Mouse (Mus musculus) kidney, postnatal 0 days (tissue): ENCODE results near the gene Ctsz. TPM values are rescaled to one million over a fixed set of nuclear protein-coding genes. Genes with fewer than 3 reads are reported as not detected.

ENCODE experiments used
- ATAC-seq: fragments of 200-750 bp; cut with Nextera tagmentation; replicated peaks from 2 replicates; pipeline ENCODE4 v1.8.0; 2017; ENCODE audit warnings: low read depth, moderate number of reproducible peaks, moderate TSS enrichment, moderate library complexity; ENCODE audit not compliant: low FRiP score
- DNase-seq: peaks from one replicate; pipeline ENCODE4 v3.0.0-alpha.2; 2016; ENCODE audit warnings: low spot score
- H3K27ac ChIP-seq: fragments of 300-500 bp; sonication (generic); 2 replicates; pipeline ENCODE4 v1.5.1; 2014; ENCODE audit warnings: mild to moderate bottlenecking
- H3K27me3 ChIP-seq: fragments of 300-500 bp; sonication (generic); 2 replicates; pipeline ENCODE4 v1.6.1; 2014; ENCODE audit warnings: low read length, mixed read lengths; ENCODE audit not compliant: insufficient read depth
- H3K36me3 ChIP-seq: fragments of 300-500 bp; sonication (generic); 2 replicates; pipeline ENCODE4 v1.6.1; 2014; ENCODE audit warnings: low read length, mixed read lengths; ENCODE audit not compliant: insufficient read depth
- H3K4me1 ChIP-seq: fragments of 300-500 bp; sonication (generic); replicated peaks from 2 replicates; pipeline ENCODE4 v1.6.1; 2014; ENCODE audit warnings: antibody characterized with exemption, low read length, mixed read lengths; ENCODE audit not compliant: insufficient read depth
- H3K4me2 ChIP-seq: fragments of 300-500 bp; sonication (generic); 2 replicates; pipeline ENCODE4 v1.6.1; 2014; ENCODE audit warnings: mild to moderate bottlenecking, low read length, moderate library complexity, mixed read lengths
- H3K4me3 ChIP-seq: fragments of 300-500 bp; sonication (generic); replicated peaks from 2 replicates; pipeline ENCODE4 v1.5.1; 2014; ENCODE audit warnings: low read depth, low read length
- H3K9ac ChIP-seq: fragments of 300-500 bp; sonication (generic); 2 replicates; pipeline ENCODE4 v1.6.1; 2014; ENCODE audit warnings: low read depth, low read length
- H3K9me3 ChIP-seq: fragments of 300-500 bp; sonication (generic); replicated peaks from 2 replicates; pipeline ENCODE4 v1.6.1; 2016; ENCODE audit warnings: low read length, inconsistent platforms, mixed read lengths
- CTCF ChIP-seq: IDR thresholded peaks from 2 replicates; pipeline ENCODE4 v1.5.1; 2016; ENCODE audit warnings: antibody characterized with exemption, low read depth, mild to moderate bottlenecking, moderate library complexity
- WGBS: fragments of 180-500 bp; shearing (Covaris S2); extraction: QIAGEN DNeasy Blood & Tissue Kit; methylation state at CpG from one replicate; pipeline ENCODE4 v1.1.7; 2014; 5-methylcytosine and 5-hydroxymethylcytosine counted together
- polyA plus RNA-seq: library from polyadenylated mRNA; unstranded; fragments of >200 nt; fragmentation: Nextera tagmentation; extraction: Ambion mirVana; gene quantifications from 2 replicates; pipeline ENCODE4 v1.2.1, GENCODE M21; 2015

The Ctsz gene
- polyA plus RNA-seq, 1 experiment from 2014 or later, result 131 TPM

- no peak overlapping the region for H3K4me3 ChIP-seq
- no peak for TF ChIP-seq CTCF
- H3K4me1 ChIP-seq, result no peaks in the 10 kb centered on the region
- no peaks in the 10 kb centered on the region for H3K9me3 ChIP-seq
- H3K36me3 ChIP-seq, result peaks cover 58% of the 10 kb centered on the region
- no peak overlapping the region for H3K4me2 ChIP-seq
- ATAC-seq, result peak; percentile 37
- peak; percentile 73 for DNase-seq
- 69% methylated on average over 11 of the region's 11 CpGs for WGBS
- H3K9ac ChIP-seq, result no peak overlapping the region
- no peaks in the 10 kb centered on the region for H3K27me3 ChIP-seq
- H3K27ac ChIP-seq, result no peak overlapping the region
Observed at GRCm38 (mm10) chr2:174424301-174425085, 14.3 kb downstream of the Ctsz start.

- H3K4me3 ChIP-seq, result no peak overlapping the region
- no peaks in the 10 kb centered on the region for H3K9me3 ChIP-seq
- no peak for DNase-seq
- H3K27ac ChIP-seq, result no peak overlapping the region
- ATAC-seq, result no peak
- no peak overlapping the region for H3K4me2 ChIP-seq
- H3K9ac ChIP-seq, result no peak overlapping the region
- no peak for TF ChIP-seq CTCF
- H3K4me1 ChIP-seq, result peaks cover 6% of the 10 kb centered on the region; the same call in 1 of the 2 replicates
- WGBS, result 81% methylated on average over 6 of the region's 6 CpGs
- H3K27me3 ChIP-seq, result no peaks in the 10 kb centered on the region
- H3K36me3 ChIP-seq, result peaks cover 39% of the 10 kb centered on the region
Observed at GRCm38 (mm10) chr2:174421107-174421506, 17.7 kb downstream of the Ctsz start.

GRCm38 (mm10) chr2:174415731-174416310 lies 23.0 kb downstream of the Ctsz start, which contains the start of gene Nelfcd:
Nelfcd (plus strand) TSS chr2:174415804.
- Histone ChIP-seq H3K4me2 (peak within 1 kb of the TSS; percentile 97), H3K27ac (0 out of 2 replicates have a peak within 1 kb of the TSS, but pooled peaks have one; percentile 36), H3K9ac (peak within 1 kb of the TSS; percentile 87), H3K27me3 (no peaks in the 10 kb centered on the region), H3K9me3 (no peaks in the 10 kb centered on the region), H3K4me3 (peak within 1 kb of the TSS; percentile 94), H3K4me1 (peaks cover 8% of the 10 kb centered on the region; the same call in 1 of the 2 replicates), H3K36me3 (no peaks in the 10 kb centered on the region)
- under 1% methylated on average over 40 of the region's 40 CpGs for WGBS
- ATAC-seq, result peak; percentile 92
- no peak for TF ChIP-seq CTCF
- DNase-seq, result peak; percentile 99

GRCm38 (mm10) chr2:174415001-174415730 lies 23.7 kb downstream of the Ctsz start:
- DNase-seq (no peak), ATAC-seq (no peak; the same call in 1 of the 2 replicates)
- H3K9ac ChIP-seq, result no peak overlapping the region
- no peaks in the 10 kb centered on the region for H3K27me3 ChIP-seq
- TF ChIP-seq CTCF, result no peak
- peak overlapping the region; percentile 97; the same call in 1 of the 2 replicates for H3K4me2 ChIP-seq
- H3K9me3 ChIP-seq, result no peaks in the 10 kb centered on the region
- H3K36me3 ChIP-seq, result no peaks in the 10 kb centered on the region
- H3K4me1 ChIP-seq, result peaks cover 8% of the 10 kb centered on the region; the same call in 1 of the 2 replicates
- WGBS, result 47% methylated on average over 16 of the region's 18 CpGs
- H3K4me3 ChIP-seq, result peak overlapping the region; percentile 94; the same call in 1 of the 2 replicates
- no peak overlapping the region for H3K27ac ChIP-seq

- Histone ChIP-seq H3K9me3 (no peaks in the 10 kb centered on the region), H3K36me3 (no peaks in the 10 kb centered on the region), H3K27ac (no peak overlapping the region), H3K9ac (no peak overlapping the region), H3K4me1 (peaks cover 8% of the 10 kb centered on the region; the same call in 1 of the 2 replicates), H3K4me3 (no peak overlapping the region), H3K27me3 (no peaks in the 10 kb centered on the region), H3K4me2 (no peak overlapping the region)
- TF ChIP-seq CTCF, result no peak
- no peak for DNase-seq
- no peak for ATAC-seq
- WGBS, result 76% methylated on average over 7 of the region's 7 CpGs
Observed at GRCm38 (mm10) chr2:174413127-174413526, 25.7 kb downstream of the Ctsz start.

GRCm38 (mm10) chr2:174410222-174410621 lies 28.6 kb downstream of the Ctsz start:
- Histone ChIP-seq H3K36me3 (no peaks in the 10 kb centered on the region), H3K9me3 (no peaks in the 10 kb centered on the region), H3K4me2 (no peak overlapping the region), H3K4me3 (no peak overlapping the region), H3K9ac (no peak overlapping the region), H3K27ac (no peak overlapping the region), H3K27me3 (no peaks in the 10 kb centered on the region), H3K4me1 (no peaks in the 10 kb centered on the region)
- ATAC-seq (peak; percentile 21; the same call in 1 of the 2 replicates), DNase-seq (peak; percentile 11)
- 38% methylated on average over 2 of the region's 2 CpGs for WGBS
- no peak for TF ChIP-seq CTCF
